In genomic region chr10:80808099-80808984, GRCm38 (mm10) we compare ENCODE assay signal across 8 mouse cellular contexts. TPM values are rescaled to one million over a fixed set of nuclear protein-coding genes. Genes with fewer than 3 reads are reported as not detected.
DNase-seq lines count a peak whose midpoint lies in the region; ATAC-seq and TF ChIP-seq lines count a peak whose summit lies in the region.

No protein-coding gene starts in this region.

- 12% methylated on average over 40 of the region's 40 CpGs for WGBS in lung, embryonic 14.5 days
- 15% methylated on average over 39 of the region's 40 CpGs for WGBS in forebrain, embryonic 11.5 days
- 19% methylated on average over 40 of the region's 40 CpGs for WGBS in limb, embryonic 12.5 days

- peak overlapping the region; percentile 47 for H3K4me3 ChIP-seq in lung, embryonic 14.5 days (ENCODE audit: low read depth, low read length)
- no peak overlapping the region for H3K4me3 ChIP-seq in forebrain, embryonic 11.5 days (ENCODE audit: low read depth, low read length)
- peak overlapping the region; percentile 24 for H3K4me3 ChIP-seq in limb, embryonic 12.5 days (replicated peaks)

- peak overlapping the region; percentile 87; the same call in 1 of the 2 replicates for H3K27ac ChIP-seq in lung, embryonic 14.5 days (ENCODE audit: low read depth)
- H3K27ac ChIP-seq in forebrain, embryonic 11.5 days (ENCODE audit: low read depth, low read length): no peak overlapping the region
- H3K27ac ChIP-seq in limb, embryonic 12.5 days: no peak overlapping the region

- DNase-seq in lung, embryonic 14.5 days: no peak
- DNase-seq in lung, postnatal 25 days (ENCODE audit: low spot score): no peak
- DNase-seq in forebrain, embryonic 11.5 days (ENCODE audit: low spot score): no peak
- peak; percentile 28 for DNase-seq in retina, embryonic 14.5 days (ENCODE audit: low spot score)
- DNase-seq in right cerebral cortex, postnatal 14 days: no peak
- no peak for DNase-seq in gastrocnemius, postnatal 4 days (ENCODE audit: low spot score in 2 of 2)
- DNase-seq in thymus, postnatal 14 days: no peak

- H3K9ac ChIP-seq in lung, embryonic 14.5 days: peak overlapping the region; percentile 40
- H3K9ac ChIP-seq in forebrain, embryonic 11.5 days (ENCODE audit: low read length): no peak overlapping the region; the same call in 1 of the 2 replicates
- H3K9ac ChIP-seq in limb, embryonic 12.5 days (replicated peaks): peak overlapping the region; percentile 24; the same call in 1 of the 2 replicates

- H3K9me3 ChIP-seq in lung, embryonic 14.5 days (ENCODE audit: low read depth, low read length): no peaks in the 10 kb centered on the region
- H3K9me3 ChIP-seq in forebrain, embryonic 11.5 days (ENCODE audit: control insufficient read depth, low read length): no peaks in the 10 kb centered on the region
- H3K9me3 ChIP-seq in limb, embryonic 12.5 days: no peaks in the 10 kb centered on the region

- H3K4me2 ChIP-seq in lung, embryonic 14.5 days: peak overlapping the region; percentile 91
- H3K4me2 ChIP-seq in forebrain, embryonic 11.5 days (ENCODE audit: low read depth, low read length, severe bottlenecking): peak overlapping the region; percentile 34; the same call in 1 of the 2 replicates
- H3K4me2 ChIP-seq in limb, embryonic 12.5 days: peak overlapping the region; percentile 97

- peaks cover 19% of the 10 kb centered on the region for H3K4me1 ChIP-seq in lung, embryonic 14.5 days (ENCODE audit: insufficient read depth)
- peaks cover 23% of the 10 kb centered on the region for H3K4me1 ChIP-seq in forebrain, embryonic 11.5 days (replicated peaks; ENCODE audit: control insufficient read depth, insufficient read depth, low read length)
- peaks cover 43% of the 10 kb centered on the region for H3K4me1 ChIP-seq in limb, embryonic 12.5 days (replicated peaks)

- peaks cover 21% of the 10 kb centered on the region for H3K36me3 ChIP-seq in lung, embryonic 14.5 days (ENCODE audit: insufficient read depth)
- H3K36me3 ChIP-seq in forebrain, embryonic 11.5 days (ENCODE audit: control insufficient read depth, insufficient read depth, low read length): peaks cover 3% of the 10 kb centered on the region
- peaks cover 24% of the 10 kb centered on the region for H3K36me3 ChIP-seq in limb, embryonic 12.5 days

- no peak for ATAC-seq in lung, embryonic 14.5 days (ENCODE audit: insufficient read depth)
- no peak for ATAC-seq in forebrain, embryonic 11.5 days (replicated peaks; ENCODE audit: low FRiP score)
- no peak for ATAC-seq in limb, embryonic 12.5 days (ENCODE audit: insufficient number of reproducible peaks, insufficient read depth, low FRiP score, low TSS enrichment, low read depth)

- no peak for TF ChIP-seq CTCF in lung, embryonic 14.5 days (IDR thresholded peaks at IDR 0.05; ENCODE audit: low read depth)

- H3K27me3 ChIP-seq in lung, embryonic 14.5 days (ENCODE audit: insufficient read depth, low read length): peaks cover 12% of the 10 kb centered on the region
- H3K27me3 ChIP-seq in forebrain, embryonic 11.5 days (ENCODE audit: control insufficient read depth, insufficient read depth, low read length): peaks cover 30% of the 10 kb centered on the region
- H3K27me3 ChIP-seq in limb, embryonic 12.5 days: peaks cover 65% of the 10 kb centered on the region

RNA-seq across cellular contexts. Expression of gene Amh, which starts 3.3 kb away (rescaled TPM):
- 0.11 and 0.14 TPM in 2 replicates for polyA plus RNA-seq in lung, embryonic 14.5 days (2014; fragmentation: Nextera tagmentation; extraction: Ambion mirVana)
- polyA plus RNA-seq in forebrain, embryonic 11.5 days (2014; fragmentation: Nextera tagmentation; extraction: Ambion mirVana): 0.15 and 0.16 TPM in 2 replicates
- not detected in 2 replicates for polyA plus RNA-seq in limb, embryonic 12.5 days (2016; fragmentation: Nextera tagmentation; extraction: Ambion mirVana)
- total RNA-seq in gastrocnemius, postnatal 4 days (2021): under 1 TPM; 0.86 to 0.93 TPM

RNA-seq across cellular contexts. Expression of gene Jsrp1, which starts 5.0 kb away (rescaled TPM):
- 0.93 and 0.97 TPM in 2 replicates for polyA plus RNA-seq in lung, embryonic 14.5 days (2014; fragmentation: Nextera tagmentation; extraction: Ambion mirVana)
- 0.47 and 0.59 TPM in 2 replicates for polyA plus RNA-seq in forebrain, embryonic 11.5 days (2014; fragmentation: Nextera tagmentation; extraction: Ambion mirVana)
- 1.6 and 1.7 TPM in 2 replicates for polyA plus RNA-seq in limb, embryonic 12.5 days (2016; fragmentation: Nextera tagmentation; extraction: Ambion mirVana)
- total RNA-seq in gastrocnemius, postnatal 4 days (2021): 100 to 1,000 TPM; 199 to 230 TPM

RNA-seq across cellular contexts. Expression of gene Plekhj1, which starts 9.9 kb away (rescaled TPM):
- 113 and 121 TPM in 2 replicates for polyA plus RNA-seq in lung, embryonic 14.5 days (2014; fragmentation: Nextera tagmentation; extraction: Ambion mirVana)
- polyA plus RNA-seq in forebrain, embryonic 11.5 days (2014; fragmentation: Nextera tagmentation; extraction: Ambion mirVana): 160 and 163 TPM in 2 replicates
- polyA plus RNA-seq in limb, embryonic 12.5 days (2016; fragmentation: Nextera tagmentation; extraction: Ambion mirVana): 132 and 144 TPM in 2 replicates
- total RNA-seq in gastrocnemius, postnatal 4 days (2021): 10 to 100 TPM; 41.7 to 43.0 TPM

RNA-seq across cellular contexts. Expression of gene Sf3a2, which starts 10.3 kb away (rescaled TPM):
- 97.2 and 98.4 TPM in 2 replicates for polyA plus RNA-seq in lung, embryonic 14.5 days (2014; fragmentation: Nextera tagmentation; extraction: Ambion mirVana)
- 116 and 119 TPM in 2 replicates for polyA plus RNA-seq in forebrain, embryonic 11.5 days (2014; fragmentation: Nextera tagmentation; extraction: Ambion mirVana)
- 63.0 and 72.8 TPM in 2 replicates for polyA plus RNA-seq in limb, embryonic 12.5 days (2016; fragmentation: Nextera tagmentation; extraction: Ambion mirVana)
- 10 to 100 TPM; 47.1 to 55.8 TPM for total RNA-seq in gastrocnemius, postnatal 4 days (2021)

RNA-seq across cellular contexts. Expression of gene Oaz1, which starts 18.1 kb away (rescaled TPM):
- 1,866 and 1,984 TPM in 2 replicates for polyA plus RNA-seq in lung, embryonic 14.5 days (2014; fragmentation: Nextera tagmentation; extraction: Ambion mirVana)
- polyA plus RNA-seq in forebrain, embryonic 11.5 days (2014; fragmentation: Nextera tagmentation; extraction: Ambion mirVana): 1,775 and 1,994 TPM in 2 replicates
- polyA plus RNA-seq in limb, embryonic 12.5 days (2016; fragmentation: Nextera tagmentation; extraction: Ambion mirVana): 1,783 and 1,832 TPM in 2 replicates
- 100 to 1,000 TPM; 785 to 853 TPM for total RNA-seq in gastrocnemius, postnatal 4 days (2021)

Comparison
In these comparisons a context has a peak if more than half of its experiments do, and no peak if none do; other contexts are left out.
1. H3K4me2 ChIP-seq: peak in every context shown above with its lines; median percentile 97 in limb, embryonic 12.5 days; 91 in lung, embryonic 14.5 days; 34 in forebrain, embryonic 11.5 days.